Mouse (Mus musculus) erythroblast, embryonic 14.5 days (primary cell): ENCODE results near the gene 2210016F16Rik. TPM values are rescaled to one million over a fixed set of nuclear protein-coding genes. Genes with fewer than 3 reads are reported as not detected.
"Not testable (repeated sequence)": the region's sequence is repeated elsewhere in the genome, so short reads cannot be mapped to it uniquely, and the experiment has no call there.

Experiments used
- H3K27me3 ChIP-seq: 2 replicates; pipeline ENCODE4 v1.6.1; 2012; ENCODE audit warnings: inconsistent platforms; ENCODE audit not compliant: control insufficient read depth
- H3K36me3 ChIP-seq: 2 replicates; pipeline ENCODE4 v1.6.1; 2012; ENCODE audit warnings: mild to moderate bottlenecking, inconsistent platforms; ENCODE audit not compliant: control insufficient read depth
- H3K4me1 ChIP-seq: 2 replicates; pipeline ENCODE4 v1.6.1; 2012; ENCODE audit warnings: inconsistent platforms; ENCODE audit not compliant: control insufficient read depth
- H3K4me3 ChIP-seq: replicated peaks from 2 replicates; pipeline ENCODE3; 2012; ENCODE audit warnings: moderate library complexity, mild to moderate bottlenecking, inconsistent platforms
- H3K9me3 ChIP-seq: 2 replicates; pipeline ENCODE4 v1.6.1; 2012; ENCODE audit warnings: low read length, inconsistent platforms, mixed read lengths; ENCODE audit not compliant: control insufficient read depth
- GATA1 ChIP-seq: IDR thresholded peaks from 2 replicates; pipeline ENCODE4 v1.6.1; 2012; ENCODE audit warnings: low read length, inconsistent platforms, mixed read lengths
- TAL1 ChIP-seq: IDR thresholded peaks from 3 replicates; pipeline ENCODE4 v1.6.1; 2012; ENCODE audit warnings: low read length, inconsistent platforms, mixed read lengths
- polyA plus RNA-seq: library from polyadenylated mRNA; stranded (reverse); fragments of >175 nt; gene quantifications from 2 replicates; pipeline ENCODE4 v1.2.3, GENCODE M21; 2012

The 2210016F16Rik gene
- 1.3 TPM in 2 replicates for polyA plus RNA-seq

DNA sequence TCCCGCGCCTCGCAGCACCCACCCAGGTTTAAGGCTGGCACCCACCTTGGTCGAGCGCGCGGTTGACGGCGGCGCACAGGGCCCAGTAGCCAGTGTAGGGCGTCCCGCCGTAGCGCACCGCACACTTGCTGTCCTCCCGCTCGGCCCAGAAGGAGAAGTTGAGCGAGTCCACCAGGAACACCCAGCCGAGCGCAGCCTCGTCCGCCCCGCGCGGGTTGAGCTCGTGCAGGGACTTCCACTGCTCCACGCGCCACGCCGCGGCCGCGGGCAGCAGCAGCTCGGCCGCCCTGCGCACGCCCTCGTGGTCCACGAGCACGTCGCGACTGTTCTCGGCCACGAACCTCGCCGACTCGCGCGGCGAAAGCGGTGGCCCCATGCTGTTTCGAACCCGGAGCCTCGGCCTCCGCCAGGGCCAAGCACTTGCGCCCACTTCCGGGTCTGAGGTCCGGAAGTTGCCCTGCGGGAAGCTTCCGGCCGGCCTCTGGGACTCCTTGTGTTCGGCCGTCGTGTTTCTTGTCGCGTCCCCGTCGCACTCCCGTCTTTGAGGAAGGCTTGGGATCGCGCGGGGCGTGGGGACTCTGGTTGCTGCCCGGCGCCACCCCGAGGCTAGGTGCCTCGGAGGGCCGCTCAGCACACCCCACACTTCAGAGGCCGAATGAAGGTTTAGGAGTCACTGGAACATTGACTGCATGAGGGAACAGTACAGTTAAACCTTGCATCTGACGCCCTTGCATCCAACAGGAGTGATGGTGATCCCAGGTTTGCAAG is at the start of gene 2210016F16Rik:
Gene 2210016F16Rik (minus strand): TSS at position 447 of the 768 bp plus-strand sequence.
- Histone ChIP-seq H3K27me3 (no peaks in the 10 kb centered on the region; the same call in 1 of the 2 replicates), H3K9me3 (peaks cover 27% of the 10 kb centered on the region), H3K4me3 (peak within 1 kb of the TSS; percentile 78), H3K4me1 (peaks cover 29% of the 10 kb centered on the region), H3K36me3 (peaks cover 50% of the 10 kb centered on the region)
- TF ChIP-seq TAL1 = no peak
- TF ChIP-seq GATA1 = no peak

DNA sequence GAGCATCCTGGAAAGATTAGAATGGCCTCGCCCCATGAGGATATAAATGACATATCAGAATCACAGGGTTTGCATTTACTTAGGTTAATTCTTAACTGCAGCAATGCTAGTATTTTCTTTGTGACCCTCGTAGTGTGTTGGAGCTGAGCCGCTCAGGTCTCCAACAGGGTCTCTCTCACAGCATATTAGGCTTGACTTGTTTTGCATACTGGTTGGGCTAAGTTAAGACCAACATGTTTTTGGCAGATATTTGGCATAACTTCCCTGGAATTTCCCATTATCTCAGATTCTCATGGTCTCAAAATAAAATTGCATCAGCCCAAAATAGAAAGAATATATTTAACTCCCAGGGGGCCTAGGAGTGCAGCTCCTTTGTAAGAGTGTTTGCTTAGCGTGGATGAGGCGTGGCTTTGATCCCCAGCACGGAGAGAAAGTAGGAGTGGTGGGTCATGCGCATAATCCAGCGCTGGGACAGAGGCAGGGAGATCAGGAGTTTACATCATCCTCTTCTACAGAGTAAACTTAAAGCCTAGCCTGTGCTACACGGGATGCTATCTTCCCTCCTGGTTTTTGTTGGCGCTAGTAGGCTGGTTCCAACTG is 38.1 kb upstream of the 2210016F16Rik start:
- Histone ChIP-seq H3K9me3 (no peaks in the 10 kb centered on the region), H3K27me3 (peaks cover 7% of the 10 kb centered on the region), H3K4me1 (no peaks in the 10 kb centered on the region), H3K36me3 (no peaks in the 10 kb centered on the region), H3K4me3 (no peak overlapping the region)
- TF ChIP-seq GATA1 = no peak
- TF ChIP-seq TAL1 = no peak

- no peak for TF ChIP-seq GATA1
- TF ChIP-seq TAL1 = no peak
- H3K9me3 ChIP-seq = no peaks in the 10 kb centered on the region
- H3K4me3 ChIP-seq = no peak overlapping the region
- H3K27me3 ChIP-seq = peaks cover 7% of the 10 kb centered on the region
- no peaks in the 10 kb centered on the region for H3K4me1 ChIP-seq
- no peaks in the 10 kb centered on the region for H3K36me3 ChIP-seq
Measured at GRCm38 (mm10) chr13:58422242-58422641, 37.2 kb upstream of the 2210016F16Rik start.

DNA sequence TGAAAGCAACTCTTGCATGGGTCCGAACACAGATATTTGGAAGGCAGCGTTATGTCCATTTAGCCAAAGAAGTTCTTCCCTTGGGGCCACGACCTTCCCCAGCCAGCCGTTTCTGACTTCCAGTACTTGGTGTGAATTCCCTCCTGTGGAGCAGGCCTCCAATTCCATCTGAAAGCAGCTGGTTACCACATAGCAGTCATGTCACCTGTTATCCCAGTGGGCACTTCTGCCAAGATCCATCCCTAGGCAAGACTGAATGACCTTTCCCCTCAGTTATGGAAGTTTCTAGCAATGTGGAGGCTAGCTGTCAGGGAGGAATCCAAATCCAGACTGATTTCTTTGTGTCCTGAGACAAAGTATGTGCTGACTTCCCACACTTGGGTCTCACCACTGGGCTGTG is 36.0 kb upstream of the 2210016F16Rik start:
- H3K36me3 ChIP-seq = no peaks in the 10 kb centered on the region
- TF ChIP-seq GATA1 = no peak
- TF ChIP-seq TAL1 = no peak
- no peaks in the 10 kb centered on the region for H3K4me1 ChIP-seq
- no peak overlapping the region for H3K4me3 ChIP-seq
- peaks cover 4% of the 10 kb centered on the region; the same call in 1 of the 2 replicates for H3K9me3 ChIP-seq
- peaks cover 3% of the 10 kb centered on the region for H3K27me3 ChIP-seq

GRCm38 (mm10) chr13:58419266-58419665 is 34.2 kb upstream of the 2210016F16Rik start:
- Histone ChIP-seq H3K27me3 (no peaks in the 10 kb centered on the region; the same call in 1 of the 2 replicates), H3K4me1 (no peaks in the 10 kb centered on the region), H3K4me3 (no peak overlapping the region), H3K36me3 (no peaks in the 10 kb centered on the region), H3K9me3 (peaks cover 4% of the 10 kb centered on the region; the same call in 1 of the 2 replicates)
- TF ChIP-seq TAL1 = no peak
- no peak for TF ChIP-seq GATA1

DNA sequence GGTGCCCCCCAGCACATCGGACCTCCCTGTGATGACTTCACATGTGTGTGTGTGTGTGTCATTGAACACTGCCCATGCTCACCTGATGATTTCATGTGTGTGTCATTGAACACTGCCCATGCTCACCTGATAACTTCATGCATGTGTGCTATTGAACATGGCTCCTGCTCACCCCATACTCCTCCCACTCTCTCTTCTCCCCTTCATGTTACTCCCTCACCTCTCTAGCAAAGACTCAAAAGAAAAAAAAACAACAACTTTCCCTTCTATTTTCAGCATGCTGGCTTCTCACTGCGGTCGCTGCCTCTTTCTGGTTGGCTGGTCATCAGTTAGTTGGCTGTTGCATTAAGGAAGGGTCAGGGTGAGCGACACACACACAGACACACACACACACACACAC is 33.6 kb upstream of the 2210016F16Rik start:
- Histone ChIP-seq H3K27me3 (no peaks in the 10 kb centered on the region; the same call in 1 of the 2 replicates), H3K4me3 (no peak overlapping the region)
- no peak for TF ChIP-seq TAL1
- TF ChIP-seq GATA1 = no peak

DNA sequence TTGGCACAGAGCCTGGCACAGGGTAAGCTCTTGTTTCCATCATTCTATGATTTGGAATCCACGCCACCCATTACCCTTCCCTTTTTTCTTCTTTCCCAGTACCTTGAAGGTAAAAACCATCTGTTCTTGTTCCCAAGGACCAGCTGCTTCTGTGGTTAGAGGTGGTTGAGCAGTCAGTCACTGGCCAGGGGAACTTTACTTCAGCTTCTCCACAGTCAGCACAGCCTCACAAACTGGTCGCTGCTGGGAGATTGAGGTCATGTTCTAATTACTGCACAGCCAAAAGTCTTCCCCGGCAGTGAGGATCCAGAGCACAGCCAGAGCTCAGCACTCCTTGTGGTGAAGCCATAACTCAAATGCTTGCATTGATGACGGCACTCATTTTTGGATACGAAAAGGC is 30.8 kb upstream of the 2210016F16Rik start:
- TF ChIP-seq TAL1 (no peak), GATA1 (no peak)
- peaks cover 13% of the 10 kb centered on the region for H3K9me3 ChIP-seq
- no peak overlapping the region for H3K4me3 ChIP-seq

More for the DNA sequence above, 33.6 kb upstream of the 2210016F16Rik start:
- peaks cover 4% of the 10 kb centered on the region; the same call in 1 of the 2 replicates for H3K9me3 ChIP-seq
- no peaks in the 10 kb centered on the region for H3K36me3 ChIP-seq
- no peaks in the 10 kb centered on the region for H3K4me1 ChIP-seq

DNA sequence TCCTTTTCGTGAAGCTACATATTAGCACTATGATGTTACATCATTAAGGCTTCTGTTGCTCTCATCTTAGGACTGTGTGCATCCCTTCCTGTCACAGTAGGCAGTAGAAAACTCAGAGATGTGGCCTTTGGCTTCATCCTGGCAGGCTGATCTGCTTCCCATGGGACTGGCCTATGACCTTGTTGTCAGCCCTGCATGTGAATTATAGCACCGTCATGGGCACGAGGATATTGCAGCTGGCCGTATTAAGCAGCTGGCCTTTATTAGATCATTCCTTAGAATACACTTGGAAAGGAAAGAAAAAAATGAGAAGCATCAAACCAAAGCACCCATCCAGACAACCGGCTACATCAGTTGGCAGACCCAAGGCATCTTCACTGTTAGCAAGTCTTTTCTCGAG is 30.3 kb upstream of the 2210016F16Rik start:
- H3K9me3 ChIP-seq = peaks cover 14% of the 10 kb centered on the region
- H3K4me3 ChIP-seq = no peak overlapping the region
- H3K27me3 ChIP-seq = no peaks in the 10 kb centered on the region
- TF ChIP-seq GATA1 (no peak), TAL1 (no peak)
- no peaks in the 10 kb centered on the region for H3K4me1 ChIP-seq
- H3K36me3 ChIP-seq = peaks cover 20% of the 10 kb centered on the region

More for the DNA sequence above, 30.8 kb upstream of the 2210016F16Rik start:
- Histone ChIP-seq H3K27me3 (no peaks in the 10 kb centered on the region; the same call in 1 of the 2 replicates), H3K4me1 (no peaks in the 10 kb centered on the region), H3K36me3 (peaks cover 16% of the 10 kb centered on the region)

GRCm38 (mm10) chr13:58411073-58411472 is 26.0 kb upstream of the 2210016F16Rik start:
- Histone ChIP-seq H3K36me3 (peaks cover 45% of the 10 kb centered on the region), H3K27me3 (no peaks in the 10 kb centered on the region), H3K4me1 (peaks cover 5% of the 10 kb centered on the region), H3K4me3 (no peak overlapping the region), H3K9me3 (peaks cover 13% of the 10 kb centered on the region)
- TF ChIP-seq TAL1 = no peak
- TF ChIP-seq GATA1 = no peak

- peaks cover 30% of the 10 kb centered on the region for H3K4me1 ChIP-seq
- H3K9me3 ChIP-seq, H3K27me3 ChIP-seq: not testable (repeated sequence)
- peak within 1 kb of the TSS; percentile 99 for H3K4me3 ChIP-seq
- H3K36me3 ChIP-seq = peaks cover 56% of the 10 kb centered on the region
Measured at GRCm38 (mm10) chr13:58403243-58403642, 18.2 kb upstream of the 2210016F16Rik start, which contains the start of gene Hnrnpk. Gene Hnrnpk (minus strand): TSS chr13:58403343.
